Mouse (Mus musculus): ENCODE results near the gene Pebp1. TPM values are rescaled to one million over a fixed set of nuclear protein-coding genes. Genes with fewer than 3 reads are reported as not detected.

Gene Pebp1
- polyA plus RNA-seq, 1 experiment from 2014 or later, result 884 TPM

GRCm38 (mm10) chr5:117268749-117269148 lies 18.7 kb downstream of the Pebp1 start:
- Histone ChIP-seq H3K27me3 (ENCODE audit: control insufficient read depth, insufficient read depth, low read length) (no peaks in the 10 kb centered on the region), H3K9me3 (ENCODE audit: control insufficient read depth, low read length) (no peaks in the 10 kb centered on the region), H3K4me2 (ENCODE audit: low read depth, severe bottlenecking) (no peak overlapping the region), H3K4me3 (ENCODE audit: low read depth, low read length) (no peak overlapping the region), H3K36me3 (ENCODE audit: control insufficient read depth, insufficient read depth, low read length) (no peaks in the 10 kb centered on the region), H3K9ac (ENCODE audit: low read length) (no peak overlapping the region), H3K27ac (replicated peaks; ENCODE audit: low read depth, low read length) (no peak overlapping the region), H3K4me1 (ENCODE audit: control insufficient read depth, insufficient read depth, low read length) (no peaks in the 10 kb centered on the region)
- 52% methylated on average over 5 of the region's 5 CpGs for WGBS
- ATAC-seq (ENCODE audit: insufficient number of reproducible peaks, low FRiP score, low TSS enrichment, low read depth) (no peak), DNase-seq (ENCODE audit: low spot score) (no peak)

GRCm38 (mm10) chr5:117267913-117268312 lies 19.5 kb downstream of the Pebp1 start:
- no peak overlapping the region for H3K4me3 ChIP-seq (ENCODE audit: low read depth, low read length)
- H3K9me3 ChIP-seq (ENCODE audit: control insufficient read depth, low read length), result no peaks in the 10 kb centered on the region
- no peak for DNase-seq (ENCODE audit: low spot score)
- 79% methylated on average over 14 of the region's 14 CpGs for WGBS
- H3K9ac ChIP-seq (ENCODE audit: low read length), result no peak overlapping the region
- H3K4me2 ChIP-seq (ENCODE audit: low read depth, severe bottlenecking), result no peak overlapping the region
- H3K36me3 ChIP-seq (ENCODE audit: control insufficient read depth, insufficient read depth, low read length), result no peaks in the 10 kb centered on the region
- no peak for ATAC-seq (ENCODE audit: insufficient number of reproducible peaks, low FRiP score, low TSS enrichment, low read depth)
- no peaks in the 10 kb centered on the region for H3K4me1 ChIP-seq (ENCODE audit: control insufficient read depth, insufficient read depth, low read length)
- H3K27me3 ChIP-seq (ENCODE audit: control insufficient read depth, insufficient read depth, low read length), result no peaks in the 10 kb centered on the region
- no peak overlapping the region for H3K27ac ChIP-seq (replicated peaks; ENCODE audit: low read depth, low read length)

GRCm38 (mm10) chr5:117264701-117265100 lies 22.7 kb downstream of the Pebp1 start:
- no peaks in the 10 kb centered on the region for H3K4me1 ChIP-seq (ENCODE audit: control insufficient read depth, insufficient read depth, low read length)
- H3K9ac ChIP-seq (ENCODE audit: low read length), result no peak overlapping the region
- H3K27ac ChIP-seq (replicated peaks; ENCODE audit: low read depth, low read length), result no peak overlapping the region
- WGBS, result 50% methylated on average over 5 of the region's 5 CpGs
- no peaks in the 10 kb centered on the region for H3K36me3 ChIP-seq (ENCODE audit: control insufficient read depth, insufficient read depth, low read length)
- no peak overlapping the region for H3K4me2 ChIP-seq (ENCODE audit: low read depth, severe bottlenecking)
- H3K9me3 ChIP-seq (ENCODE audit: control insufficient read depth, low read length), result no peaks in the 10 kb centered on the region
- peak; percentile 71 for DNase-seq (ENCODE audit: low spot score)
- no peaks in the 10 kb centered on the region for H3K27me3 ChIP-seq (ENCODE audit: control insufficient read depth, insufficient read depth, low read length)
- H3K4me3 ChIP-seq (ENCODE audit: low read depth, low read length), result no peak overlapping the region
- ATAC-seq (ENCODE audit: insufficient number of reproducible peaks, low FRiP score, low TSS enrichment, low read depth), result no peak

GRCm38 (mm10) chr5:117263566-117263965 lies 23.9 kb downstream of the Pebp1 start:
- Histone ChIP-seq H3K4me3 (ENCODE audit: low read depth, low read length) (no peak overlapping the region), H3K4me1 (ENCODE audit: control insufficient read depth, insufficient read depth, low read length) (no peaks in the 10 kb centered on the region), H3K27me3 (ENCODE audit: control insufficient read depth, insufficient read depth, low read length) (no peaks in the 10 kb centered on the region), H3K4me2 (ENCODE audit: low read depth, severe bottlenecking) (no peak overlapping the region), H3K36me3 (ENCODE audit: control insufficient read depth, insufficient read depth, low read length) (no peaks in the 10 kb centered on the region), H3K9me3 (ENCODE audit: control insufficient read depth, low read length) (no peaks in the 10 kb centered on the region), H3K9ac (ENCODE audit: low read length) (no peak overlapping the region), H3K27ac (replicated peaks; ENCODE audit: low read depth, low read length) (no peak overlapping the region)
- no peak for ATAC-seq (ENCODE audit: insufficient number of reproducible peaks, low FRiP score, low TSS enrichment, low read depth)
- WGBS, result 84% methylated on average over 18 of the region's 21 CpGs
- no peak for DNase-seq (ENCODE audit: low spot score)

- H3K9me3 ChIP-seq (ENCODE audit: control insufficient read depth, low read length), result no peaks in the 10 kb centered on the region
- H3K27ac ChIP-seq (replicated peaks; ENCODE audit: low read depth, low read length), result no peak overlapping the region
- H3K4me2 ChIP-seq (ENCODE audit: low read depth, severe bottlenecking), result no peak overlapping the region
- ATAC-seq (ENCODE audit: insufficient number of reproducible peaks, low FRiP score, low TSS enrichment, low read depth), result no peak
- H3K4me3 ChIP-seq (ENCODE audit: low read depth, low read length), result no peak overlapping the region
- WGBS, result 88% methylated on average over 15 of the region's 15 CpGs
- no peaks in the 10 kb centered on the region for H3K36me3 ChIP-seq (ENCODE audit: control insufficient read depth, insufficient read depth, low read length)
- no peak for DNase-seq (ENCODE audit: low spot score)
- no peaks in the 10 kb centered on the region for H3K4me1 ChIP-seq (ENCODE audit: control insufficient read depth, insufficient read depth, low read length)
- no peak overlapping the region for H3K9ac ChIP-seq (ENCODE audit: low read length)
- H3K27me3 ChIP-seq (ENCODE audit: control insufficient read depth, insufficient read depth, low read length), result no peaks in the 10 kb centered on the region
Observed at GRCm38 (mm10) chr5:117258276-117258675, 29.1 kb downstream of the Pebp1 start.

GRCm38 (mm10) chr5:117251763-117252162 lies 35.7 kb downstream of the Pebp1 start:
- 0 out of 2 replicates have a peak, but pooled peaks cover 2% of the 10 kb centered on the region for H3K4me1 ChIP-seq (ENCODE audit: control insufficient read depth, insufficient read depth, low read length)
- H3K27ac ChIP-seq (replicated peaks; ENCODE audit: low read depth, low read length), result no peak overlapping the region
- ATAC-seq (ENCODE audit: insufficient number of reproducible peaks, low FRiP score, low TSS enrichment, low read depth), result no peak
- no peak overlapping the region for H3K4me3 ChIP-seq (ENCODE audit: low read depth, low read length)
- H3K36me3 ChIP-seq (ENCODE audit: control insufficient read depth, insufficient read depth, low read length), result no peaks in the 10 kb centered on the region; the same call in 1 of the 2 replicates
- no peak overlapping the region for H3K4me2 ChIP-seq (ENCODE audit: low read depth, severe bottlenecking)
- no peak for DNase-seq (ENCODE audit: low spot score)
- H3K9ac ChIP-seq (ENCODE audit: low read length), result no peak overlapping the region
- no peaks in the 10 kb centered on the region for H3K9me3 ChIP-seq (ENCODE audit: control insufficient read depth, low read length)
- H3K27me3 ChIP-seq (ENCODE audit: control insufficient read depth, insufficient read depth, low read length), result no peaks in the 10 kb centered on the region
- 94% methylated on average over 3 of the region's 3 CpGs for WGBS

- H3K4me3 ChIP-seq (ENCODE audit: low read depth, low read length), result no peak overlapping the region
- ATAC-seq (ENCODE audit: insufficient number of reproducible peaks, low FRiP score, low TSS enrichment, low read depth) (no peak), DNase-seq (ENCODE audit: low spot score) (no peak)
- no peaks in the 10 kb centered on the region for H3K27me3 ChIP-seq (ENCODE audit: control insufficient read depth, insufficient read depth, low read length)
- H3K9me3 ChIP-seq (ENCODE audit: control insufficient read depth, low read length), result no peaks in the 10 kb centered on the region
- no peaks in the 10 kb centered on the region; the same call in 1 of the 2 replicates for H3K36me3 ChIP-seq (ENCODE audit: control insufficient read depth, insufficient read depth, low read length)
- H3K4me1 ChIP-seq (ENCODE audit: control insufficient read depth, insufficient read depth, low read length), result 0 out of 2 replicates have a peak, but pooled peaks cover 2% of the 10 kb centered on the region
- 47% methylated on average over 24 of the region's 24 CpGs for WGBS
- H3K27ac ChIP-seq (replicated peaks; ENCODE audit: low read depth, low read length), result no peak overlapping the region
- no peak overlapping the region for H3K9ac ChIP-seq (ENCODE audit: low read length)
- no peak overlapping the region for H3K4me2 ChIP-seq (ENCODE audit: low read depth, severe bottlenecking)
Observed at GRCm38 (mm10) chr5:117250796-117251195, 36.6 kb downstream of the Pebp1 start.

GRCm38 (mm10) chr5:117248351-117248750 lies 39.1 kb downstream of the Pebp1 start:
- Histone ChIP-seq H3K27me3 (ENCODE audit: control insufficient read depth, insufficient read depth, low read length) (no peaks in the 10 kb centered on the region), H3K4me1 (ENCODE audit: control insufficient read depth, insufficient read depth, low read length) (0 out of 2 replicates have a peak, but pooled peaks cover 2% of the 10 kb centered on the region), H3K9ac (ENCODE audit: low read length) (no peak overlapping the region), H3K4me2 (ENCODE audit: low read depth, severe bottlenecking) (no peak overlapping the region), H3K36me3 (ENCODE audit: control insufficient read depth, insufficient read depth, low read length) (no peaks in the 10 kb centered on the region; the same call in 1 of the 2 replicates), H3K9me3 (ENCODE audit: control insufficient read depth, low read length) (no peaks in the 10 kb centered on the region), H3K4me3 (ENCODE audit: low read depth, low read length) (no peak overlapping the region), H3K27ac (replicated peaks; ENCODE audit: low read depth, low read length) (no peak overlapping the region)
- no peak for ATAC-seq (ENCODE audit: insufficient number of reproducible peaks, low FRiP score, low TSS enrichment, low read depth)
- 16% methylated on average over 10 of the region's 10 CpGs for WGBS
- no peak for DNase-seq (ENCODE audit: low spot score)

- ATAC-seq (ENCODE audit: insufficient number of reproducible peaks, low FRiP score, low TSS enrichment, low read depth) (no peak), DNase-seq (ENCODE audit: low spot score) (no peak)
- Histone ChIP-seq H3K4me2 (ENCODE audit: low read depth, severe bottlenecking) (no peak overlapping the region), H3K9ac (ENCODE audit: low read length) (no peak overlapping the region), H3K27ac (replicated peaks; ENCODE audit: low read depth, low read length) (no peak overlapping the region), H3K4me1 (ENCODE audit: control insufficient read depth, insufficient read depth, low read length) (peaks cover 4% of the 10 kb centered on the region; the same call in 1 of the 2 replicates), H3K4me3 (ENCODE audit: low read depth, low read length) (no peak overlapping the region), H3K36me3 (ENCODE audit: control insufficient read depth, insufficient read depth, low read length) (no peaks in the 10 kb centered on the region), H3K9me3 (ENCODE audit: control insufficient read depth, low read length) (no peaks in the 10 kb centered on the region), H3K27me3 (ENCODE audit: control insufficient read depth, insufficient read depth, low read length) (peaks cover 5% of the 10 kb centered on the region; the same call in 1 of the 2 replicates)
- 85% methylated on average over 8 of the region's 8 CpGs for WGBS
Observed at GRCm38 (mm10) chr5:117245170-117245569, 42.3 kb downstream of the Pebp1 start.
